Mouse (Mus musculus) liver, embryonic 11.5 days (tissue): Measurements from ENCODE around the gene Rfx3. TPM values are rescaled to one million over a fixed set of nuclear protein-coding genes. Genes with fewer than 3 reads are reported as not detected.

Source experiments
- ATAC-seq: fragments of 200-750 bp; cut with Nextera tagmentation; replicated peaks from 2 replicates; pipeline ENCODE4 v1.8.0; 2017; ENCODE audit warnings: moderate number of reproducible peaks, mild to moderate bottlenecking, moderate TSS enrichment, moderate library complexity; ENCODE audit not compliant: low FRiP score
- DNase-seq: peaks from one replicate; pipeline ENCODE4 v3.0.0-alpha.2; 2017; ENCODE audit warnings: low spot score
- H3K27ac ChIP-seq: fragments of 300-500 bp; sonication (generic); 2 replicates; pipeline ENCODE4 v1.5.1; 2014; ENCODE audit warnings: mild to moderate bottlenecking, low read depth, low read length, control low read depth
- H3K27me3 ChIP-seq: fragments of 300-500 bp; sonication (generic); replicated peaks from 2 replicates; pipeline ENCODE4 v1.6.1; 2014; ENCODE audit warnings: low read length, mixed read lengths; ENCODE audit not compliant: control insufficient read depth, insufficient read depth
- H3K36me3 ChIP-seq: fragments of 300-500 bp; sonication (generic); 2 replicates; pipeline ENCODE4 v1.6.1; 2014; ENCODE audit warnings: mild to moderate bottlenecking, low read length, moderate library complexity, mixed read lengths; ENCODE audit not compliant: control insufficient read depth, insufficient read depth
- H3K4me1 ChIP-seq: fragments of 300-500 bp; sonication (generic); replicated peaks from 2 replicates; pipeline ENCODE4 v1.6.1; 2014; ENCODE audit warnings: low read length, mixed read lengths; ENCODE audit not compliant: control insufficient read depth, insufficient read depth
- H3K4me2 ChIP-seq: fragments of 300-500 bp; sonication (generic); 2 replicates; pipeline ENCODE4 v1.6.1; 2014; ENCODE audit warnings: mild to moderate bottlenecking, control low read depth, moderate library complexity
- H3K4me3 ChIP-seq: fragments of 300-500 bp; sonication (generic); 2 replicates; pipeline ENCODE4 v1.5.1; 2014; ENCODE audit warnings: low read depth, low read length, control low read depth
- H3K9ac ChIP-seq: fragments of 300-500 bp; sonication (generic); 2 replicates; pipeline ENCODE4 v1.6.1; 2014; ENCODE audit warnings: low read depth, low read length, control low read depth
- H3K9me3 ChIP-seq: fragments of 300-500 bp; sonication (generic); 2 replicates; pipeline ENCODE4 v1.6.1; 2016; ENCODE audit warnings: low read length, inconsistent platforms, mixed read lengths; ENCODE audit not compliant: control insufficient read depth
- WGBS: fragments of 180-500 bp; shearing (Covaris S2); extraction: QIAGEN DNeasy Blood & Tissue Kit; methylation state at CpG from one replicate; pipeline ENCODE4 v1.1.7; 2014; 5-methylcytosine and 5-hydroxymethylcytosine counted together
- polyA plus RNA-seq: library from polyadenylated mRNA; unstranded; fragments of >200 nt; fragmentation: Nextera tagmentation; extraction: Ambion mirVana; gene quantifications from 2 replicates; pipeline ENCODE4 v1.2.1, GENCODE M21; 2014

The Rfx3 gene
- polyA plus RNA-seq, 1 experiment from 2014 or later = 7.0 TPM

DNA sequence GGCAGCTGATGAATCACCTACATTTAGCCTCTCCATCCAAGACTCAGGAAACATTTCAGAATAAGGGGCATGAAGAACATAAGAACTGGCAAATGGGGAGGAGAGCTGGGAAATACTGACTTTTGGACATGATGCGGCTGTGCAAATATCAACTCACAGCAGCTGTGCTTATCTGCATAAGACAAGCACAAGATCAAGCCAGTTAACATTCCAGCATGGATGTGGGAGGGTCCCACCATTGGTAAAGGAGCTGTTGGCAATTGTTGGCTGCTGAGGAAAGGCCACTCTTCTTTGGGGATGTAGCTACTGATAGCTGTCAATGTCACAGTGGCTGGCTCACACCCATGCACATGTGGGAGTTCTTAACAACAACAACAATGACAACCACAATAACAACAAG, 263.7 kb downstream of the Rfx3 start:
- Histone ChIP-seq H3K4me3 (no peak overlapping the region), H3K4me1 (no peaks in the 10 kb centered on the region), H3K27me3 (no peaks in the 10 kb centered on the region), H3K9me3 (no peaks in the 10 kb centered on the region), H3K4me2 (no peak overlapping the region), H3K27ac (no peak overlapping the region), H3K36me3 (no peaks in the 10 kb centered on the region), H3K9ac (no peak overlapping the region)
- WGBS = 91% methylated on average over 1 of the region's 1 CpGs
- ATAC-seq (no peak), DNase-seq (no peak)

- Histone ChIP-seq H3K4me2 (no peak overlapping the region), H3K4me1 (no peaks in the 10 kb centered on the region), H3K27ac (no peak overlapping the region), H3K9ac (no peak overlapping the region), H3K27me3 (no peaks in the 10 kb centered on the region), H3K4me3 (no peak overlapping the region), H3K36me3 (no peaks in the 10 kb centered on the region), H3K9me3 (no peaks in the 10 kb centered on the region)
- WGBS = 69% methylated on average over 8 of the region's 8 CpGs
- ATAC-seq = no peak
- no peak for DNase-seq
These were observed 272.1 kb downstream of the Rfx3 start for GRCm38 (mm10) chr19:27738908-27739307.

GRCm38 (mm10) chr19:27736571-27736970, 274.4 kb downstream of the Rfx3 start:
- H3K27ac ChIP-seq = no peak overlapping the region
- no peaks in the 10 kb centered on the region for H3K9me3 ChIP-seq
- no peak overlapping the region for H3K4me3 ChIP-seq
- no peaks in the 10 kb centered on the region for H3K4me1 ChIP-seq
- 79% methylated on average over 2 of the region's 2 CpGs for WGBS
- DNase-seq (no peak), ATAC-seq (no peak)
- H3K36me3 ChIP-seq = no peaks in the 10 kb centered on the region
- H3K9ac ChIP-seq = no peak overlapping the region
- H3K4me2 ChIP-seq = no peak overlapping the region
- H3K27me3 ChIP-seq = no peaks in the 10 kb centered on the region

GRCm38 (mm10) chr19:27718931-27719330, 292.0 kb downstream of the Rfx3 start:
- WGBS = 73% methylated on average over 11 of the region's 11 CpGs
- Histone ChIP-seq H3K27ac (no peak overlapping the region), H3K4me1 (no peaks in the 10 kb centered on the region), H3K4me3 (no peak overlapping the region), H3K27me3 (no peaks in the 10 kb centered on the region), H3K36me3 (no peaks in the 10 kb centered on the region), H3K4me2 (no peak overlapping the region), H3K9ac (no peak overlapping the region), H3K9me3 (no peaks in the 10 kb centered on the region)
- DNase-seq = no peak
- ATAC-seq = no peak

DNA sequence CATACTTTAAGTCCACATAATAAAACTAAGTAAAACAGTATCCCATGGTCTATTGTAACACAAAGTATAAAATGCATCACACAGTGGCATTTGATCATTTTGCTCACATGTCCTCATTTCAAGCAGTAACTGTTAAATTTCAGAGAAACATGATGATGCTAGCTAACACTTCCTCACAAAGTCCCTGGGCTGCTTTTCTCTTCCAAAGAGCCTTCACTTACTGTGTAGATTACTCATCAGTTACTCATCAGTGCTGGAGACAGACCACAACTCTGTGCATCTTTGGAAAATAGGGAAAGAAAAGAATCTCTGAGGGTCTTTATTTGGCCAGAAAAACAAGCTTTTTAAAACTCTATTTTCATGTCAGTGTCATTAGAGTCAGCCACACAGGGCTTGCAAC, 294.7 kb downstream of the Rfx3 start:
- Histone ChIP-seq H3K27me3 (no peaks in the 10 kb centered on the region), H3K9me3 (no peaks in the 10 kb centered on the region), H3K4me3 (no peak overlapping the region), H3K36me3 (no peaks in the 10 kb centered on the region), H3K9ac (no peak overlapping the region), H3K27ac (no peak overlapping the region), H3K4me1 (no peaks in the 10 kb centered on the region), H3K4me2 (no peak overlapping the region)
- DNase-seq = no peak
- no peak for ATAC-seq
